8 mouse cellular contexts compared by ENCODE assay signal in the genomic region with DNA sequence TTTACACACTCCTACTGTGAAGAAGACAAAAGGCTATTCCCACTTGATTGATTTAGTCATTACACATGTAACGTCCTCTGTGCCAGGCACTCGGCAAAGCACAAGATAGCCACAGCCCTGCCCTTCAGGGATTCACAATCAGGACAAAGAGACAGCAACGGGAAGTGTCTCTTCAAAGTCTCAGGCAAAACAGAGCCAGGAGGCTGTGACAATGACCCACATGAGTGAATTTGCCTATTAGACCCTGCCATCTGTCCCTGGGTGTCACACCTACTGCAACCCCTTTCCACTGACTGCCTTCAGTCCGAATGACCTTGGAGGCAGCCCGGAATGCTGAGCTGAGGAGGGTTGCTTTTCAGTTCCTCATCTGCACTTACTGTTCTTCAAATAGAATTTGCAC.
DNase-seq lines count a peak whose midpoint lies in the region; ATAC-seq lines count a peak whose summit lies in the region.

No protein-coding gene starts in this region.

- peak overlapping the region; percentile 74 for H3K27ac ChIP-seq in heart, embryonic 10.5 days

- H3K4me3 ChIP-seq in heart, embryonic 10.5 days = 0 out of 2 replicates have a peak overlapping the region, but pooled peaks have one; percentile 38

- ATAC-seq in common myeloid progenitor, adult 5-6 weeks (replicated peaks; ENCODE audit: low read depth, poor library complexity, severe bottlenecking) = peak; percentile 56; the same call in 1 of the 2 replicates

- no peaks in the 10 kb centered on the region for H3K27me3 ChIP-seq in heart, embryonic 10.5 days (ENCODE audit: insufficient read depth, poor library complexity, severe bottlenecking)

- WGBS in heart, embryonic 10.5 days = 27% methylated on average over 5 of the region's 5 CpGs

- no peaks in the 10 kb centered on the region for H3K9me3 ChIP-seq in heart, embryonic 10.5 days

- DNase-seq in heart, embryonic 10.5 days (ENCODE audit: low spot score) = no peak
- DNase-seq in heart, adult 9 months (ENCODE audit: low spot score in 2 of 2) = no peak
- peak; percentile 11 for DNase-seq in heart, postnatal 4 days
- peak; percentile 25 for DNase-seq in neural tube, embryonic 10.5 days (ENCODE audit: extremely low spot score, low spot score)
- DNase-seq in frontal cortex, postnatal 25 days (ENCODE audit: low spot score in 2 of 2) = no peak
- no peak for DNase-seq in yolk sac, embryonic 10.5 days (ENCODE audit: low spot score)
- DNase-seq in T-cell, adult 2 months (ENCODE audit: low spot score) = no peak

- H3K36me3 ChIP-seq in heart, embryonic 10.5 days = no peaks in the 10 kb centered on the region

- H3K4me1 ChIP-seq in heart, embryonic 10.5 days = peaks cover 16% of the 10 kb centered on the region

Comparison
In these comparisons a context has a peak if more than half of its experiments do, and no peak if none do; other contexts are left out.
1. DNase-seq: peak in heart, postnatal 4 days (single experiment) and neural tube, embryonic 10.5 days (single experiment); none in heart, embryonic 10.5 days (single experiment), heart, adult 9 months (0 of 2), frontal cortex, postnatal 25 days (0 of 2), yolk sac, embryonic 10.5 days (single experiment) and T-cell, adult 2 months (single experiment).